Mouse (Mus musculus): ENCODE measurements around the gene Ntsr2. TPM values are rescaled to one million over a fixed set of nuclear protein-coding genes. Genes with fewer than 3 reads are reported as not detected.

The Ntsr2 gene
- polyA plus RNA-seq, 1 experiment: not detected

GRCm38 (mm10) chr12:16696146-16696545, 43.0 kb downstream of the Ntsr2 start:
- TF ChIP-seq MAX (IDR thresholded peaks at IDR 0.05; ENCODE audit: low read depth) (no peak), SRF (IDR thresholded peaks at IDR 0.05; ENCODE audit: control insufficient read depth, insufficient read length, low read depth) (no peak), TCF12 (IDR thresholded peaks at IDR 0.05; ENCODE audit: insufficient read depth, poor library complexity, severe bottlenecking) (no peak), POLR2A (IDR thresholded peaks at IDR 0.05; ENCODE audit: insufficient read length, low read depth) (no peak), MYOD1 (IDR thresholded peaks at IDR 0.05; ENCODE audit: control insufficient read depth in 1 of 3, insufficient read length in 2 of 3, low read depth in 2 of 3) (no peak), MYOG (IDR thresholded peaks at IDR 0.05; ENCODE audit: control insufficient read depth in 1 of 3, insufficient read depth in 1 of 3, insufficient read length in 2 of 3, low read depth in 2 of 3) (no peak), TCF3 (IDR thresholded peaks at IDR 0.05; ENCODE audit: insufficient read length, low read depth) (no peak)
- Histone ChIP-seq H3K79me2 (ENCODE audit: control insufficient read depth, insufficient read depth) (no peaks in the 10 kb centered on the region), H3K4me3 (no peak overlapping the region), H3ac (ENCODE audit: control insufficient read depth, insufficient read length) (no peak overlapping the region), H3K27me3 (ENCODE audit: control insufficient read depth, insufficient read depth, insufficient read length) (peaks cover 5% of the 10 kb centered on the region), H3K4me2 (ENCODE audit: low read depth) (no peak overlapping the region), H3K36me3 (ENCODE audit: control insufficient read depth, insufficient read depth) (no peaks in the 10 kb centered on the region)

- Histone ChIP-seq H3K4me3 (no peak overlapping the region), H3ac (ENCODE audit: control insufficient read depth, insufficient read length) (no peak overlapping the region), H3K4me2 (ENCODE audit: low read depth) (no peak overlapping the region), H3K36me3 (ENCODE audit: control insufficient read depth, insufficient read depth) (no peaks in the 10 kb centered on the region), H3K27me3 (ENCODE audit: control insufficient read depth, insufficient read depth, insufficient read length) (peaks cover 5% of the 10 kb centered on the region), H3K79me2 (ENCODE audit: control insufficient read depth, insufficient read depth) (no peaks in the 10 kb centered on the region)
- TF ChIP-seq REST (IDR thresholded peaks at IDR 0.05; ENCODE audit: insufficient read depth, insufficient read length): no peak
These were observed 45.5 kb downstream of the Ntsr2 start for GRCm38 (mm10) chr12:16698691-16699090.

Other genes with a start within 250 kb of the Ntsr2 start
- gene Lpin1, start 42.4 kb upstream of the Ntsr2 start, polyA plus RNA-seq (2012; fragmentation: generic; extraction: Trizol): 4.6 TPM
- gene Greb1, start 147.5 kb downstream of the Ntsr2 start, polyA plus RNA-seq (2012; fragmentation: generic; extraction: Trizol): 0.44 TPM
- gene E2f6, start 157.6 kb downstream of the Ntsr2 start, polyA plus RNA-seq (2012; fragmentation: generic; extraction: Trizol): 16.2 TPM
- gene Rock2, start 241.5 kb downstream of the Ntsr2 start, polyA plus RNA-seq (2012; fragmentation: generic; extraction: Trizol): 14.4 TPM

Measured in myocyte (in vitro differentiated cells).